Mouse (Mus musculus): ENCODE data around the gene Epop.
A peak's percentile ranks its signal among the peaks of the same experiment; 100 is the strongest.

DNA sequence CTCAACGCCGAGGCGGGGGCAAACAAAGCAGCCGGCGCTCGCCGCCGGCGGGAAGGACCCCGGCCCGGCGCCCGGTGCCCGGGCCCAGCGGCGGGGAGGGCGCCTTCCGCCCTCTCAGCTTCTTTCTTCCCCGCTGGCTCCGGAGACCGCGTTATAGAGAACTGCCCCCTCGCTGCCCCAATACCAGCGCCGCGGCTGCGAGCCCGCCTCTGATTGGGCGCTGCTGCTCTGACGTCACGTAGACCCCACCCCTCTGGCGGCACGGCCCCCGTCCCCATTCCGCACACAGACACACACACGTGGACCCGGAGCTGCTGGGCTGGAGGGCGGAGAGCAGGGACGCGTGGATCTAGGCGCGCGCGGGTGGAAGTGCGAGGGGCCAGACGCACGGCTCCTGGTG lies at the start of gene Epop:
- TF ChIP-seq POLR2A (IDR thresholded peaks at IDR 0.05; ENCODE audit: insufficient read depth, low read length) (peak; percentile 46), CTCF (IDR thresholded peaks at IDR 0.05; ENCODE audit: low read depth, low read length) (no peak), EP300 (IDR thresholded peaks at IDR 0.05; ENCODE audit: insufficient read depth, low read depth, low read length) (no peak)
